Mouse (Mus musculus) induced T-regulatory cell, adult 2 months (primary cell): ENCODE data around the gene Tnni3.

Experiments used
- DNase-seq: peaks from one replicate; pipeline ENCODE4 v3.0.0-alpha.2; 2012; ENCODE audit warnings: low read depth

Gene Tnni3

GRCm38 (mm10) chr7:4499034-4499433 lies 25.0 kb downstream of the Tnni3 start:
- DNase-seq, result no peak

GRCm38 (mm10) chr7:4498251-4498650 lies 25.8 kb downstream of the Tnni3 start:
- no peak for DNase-seq

GRCm38 (mm10) chr7:4497271-4497903 lies 26.6 kb downstream of the Tnni3 start:
- DNase-seq, result no peak

- no peak for DNase-seq
These were observed 27.6 kb downstream of the Tnni3 start for GRCm38 (mm10) chr7:4496468-4496867.

GRCm38 (mm10) chr7:4493991-4494390 lies 30.0 kb downstream of the Tnni3 start:
- no peak for DNase-seq

- DNase-seq, result peak; percentile 69
These were observed 31.5 kb downstream of the Tnni3 start for GRCm38 (mm10) chr7:4492284-4493224.

- DNase-seq, result no peak
These were observed 32.7 kb downstream of the Tnni3 start for GRCm38 (mm10) chr7:4491308-4491707.

- no peak for DNase-seq
These were observed 41.7 kb downstream of the Tnni3 start for GRCm38 (mm10) chr7:4482281-4482680.

- peak; percentile 74 for DNase-seq
These were observed 44.4 kb downstream of the Tnni3 start for GRCm38 (mm10) chr7:4479674-4480073.

- DNase-seq, result no peak
These were observed 45.2 kb downstream of the Tnni3 start for GRCm38 (mm10) chr7:4478796-4479291.

- no peak for DNase-seq
These were observed 45.8 kb downstream of the Tnni3 start for GRCm38 (mm10) chr7:4478021-4478795.

GRCm38 (mm10) chr7:4473940-4474339 lies 50.1 kb downstream of the Tnni3 start:
- DNase-seq, result no peak

- DNase-seq, result peak; percentile 49
These were observed 52.9 kb downstream of the Tnni3 start for GRCm38 (mm10) chr7:4471179-4471555.

- DNase-seq, result peak; percentile 64
These were observed 53.5 kb downstream of the Tnni3 start for GRCm38 (mm10) chr7:4470275-4471178.
